Mouse (Mus musculus): Measurements from ENCODE around the gene Atrn.

DNA sequence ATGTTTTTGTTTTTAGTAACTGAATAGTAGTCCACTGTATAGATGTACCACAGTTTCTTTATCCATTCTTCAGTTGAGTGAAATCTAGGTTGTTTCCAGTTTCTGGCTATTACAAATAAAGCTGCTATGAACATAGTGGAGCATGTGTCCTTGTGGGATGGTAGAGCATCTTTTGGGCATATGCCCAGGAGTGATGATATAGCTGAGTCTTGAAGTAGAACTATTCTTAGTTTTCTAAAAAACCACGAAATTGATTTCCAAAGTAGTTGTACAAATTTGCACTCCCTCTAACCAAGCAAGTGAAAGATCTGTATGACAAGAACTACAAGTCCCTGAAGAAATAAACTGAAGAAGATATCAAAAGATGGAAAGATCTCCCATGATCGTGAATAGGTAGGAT is 86.5 kb downstream of the Atrn start:
- TF ChIP-seq CTCF (conservative IDR thresholded peaks at IDR 0.05; ENCODE audit: low read length): no peak
- no peak for TF ChIP-seq POU5F1 (IDR thresholded peaks at IDR 0.05; ENCODE audit: borderline replicate concordance, low read length)
- no peak for TF ChIP-seq NANOG (IDR thresholded peaks at IDR 0.05; ENCODE audit: borderline replicate concordance, low read length)

Data from E14TG2a.4 (cell line).